Mouse (Mus musculus): ENCODE data around the gene Agrn.

- TF ChIP-seq CTCF (IDR thresholded peaks at IDR 0.05; ENCODE audit: low read depth, low read length) (no peak), GATA1 (IDR thresholded peaks at IDR 0.05; ENCODE audit: borderline replicate concordance, low read length) (no peak), GATA2 (IDR thresholded peaks at IDR 0.05; ENCODE audit: borderline replicate concordance, low read depth, low read length) (no peak), TAL1 (conservative IDR thresholded peaks at IDR 0.05; ENCODE audit: low read depth, low read length) (no peak)
Observed at GRCm38 (mm10) chr4:156236651-156237447, 39.6 kb upstream of the Agrn start.
